Mouse (Mus musculus): ENCODE data around the gene Nme4. TPM values are rescaled to one million over a fixed set of nuclear protein-coding genes. Genes with fewer than 3 reads are reported as not detected.

The Nme4 gene
- polyA plus RNA-seq (2015; fragmentation: Nextera tagmentation; extraction: Ambion mirVana), result 22.9 and 23.2 TPM in 2 replicates

DNA sequence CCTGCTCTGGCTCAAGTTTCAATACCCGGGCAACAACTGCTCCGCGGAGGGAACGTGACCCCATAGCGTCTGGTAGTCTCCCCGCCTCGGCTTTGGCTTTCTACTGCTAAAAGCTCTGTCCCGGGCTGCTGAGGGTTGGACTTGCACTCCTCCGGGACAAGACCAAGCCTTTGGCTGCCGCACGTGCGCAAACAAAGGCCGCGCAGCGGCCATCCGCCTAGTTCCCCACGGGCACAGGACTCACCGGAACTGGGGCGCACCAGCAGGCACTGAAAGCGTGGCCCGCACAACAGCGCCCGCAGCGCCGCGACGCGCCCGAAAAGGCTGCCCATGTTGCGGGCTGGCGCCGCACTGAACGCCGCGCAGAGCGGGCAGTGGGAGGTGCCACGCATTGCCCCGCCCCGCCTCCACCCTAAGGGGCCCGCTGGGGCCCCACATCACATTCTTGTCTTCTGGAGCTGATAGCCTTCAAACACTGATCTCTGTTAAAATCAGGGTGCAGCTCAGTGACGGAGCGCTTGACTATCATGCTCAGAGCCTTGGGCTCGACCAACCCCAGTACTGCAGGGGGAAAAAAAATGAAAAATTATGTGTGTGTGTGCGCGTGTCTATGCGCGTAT, at the start of gene Nme4:
Gene Nme4 (minus strand): TSS at position 482 of the 620 bp plus-strand sequence.
- H3K4me3 ChIP-seq (ENCODE audit: low read length), result peak within 1 kb of the TSS; percentile 63
- peak within 1 kb of the TSS; percentile 84 for H3K9ac ChIP-seq (ENCODE audit: low read depth, low read length)
- 2% methylated on average over 47 of the region's 47 CpGs for WGBS
- peak within 1 kb of the TSS; percentile 95 for H3K4me2 ChIP-seq (ENCODE audit: low read length)
- H3K36me3 ChIP-seq (ENCODE audit: control insufficient read depth, insufficient read depth, low read length), result no peaks in the 10 kb centered on the region
- ATAC-seq, result peak; percentile 73
- no peaks in the 10 kb centered on the region for H3K27me3 ChIP-seq (replicated peaks; ENCODE audit: control insufficient read depth, insufficient read depth, low read length)
- H3K4me1 ChIP-seq (ENCODE audit: control insufficient read depth, insufficient read depth, low read depth, low read length), result no peaks in the 10 kb centered on the region; the same call in 1 of the 2 replicates
- peak within 1 kb of the TSS; percentile 48; the same call in 1 of the 2 replicates for H3K27ac ChIP-seq (ENCODE audit: low read depth, low read length)
- H3K9me3 ChIP-seq (ENCODE audit: control insufficient read depth, low read length), result no peaks in the 10 kb centered on the region

DNA sequence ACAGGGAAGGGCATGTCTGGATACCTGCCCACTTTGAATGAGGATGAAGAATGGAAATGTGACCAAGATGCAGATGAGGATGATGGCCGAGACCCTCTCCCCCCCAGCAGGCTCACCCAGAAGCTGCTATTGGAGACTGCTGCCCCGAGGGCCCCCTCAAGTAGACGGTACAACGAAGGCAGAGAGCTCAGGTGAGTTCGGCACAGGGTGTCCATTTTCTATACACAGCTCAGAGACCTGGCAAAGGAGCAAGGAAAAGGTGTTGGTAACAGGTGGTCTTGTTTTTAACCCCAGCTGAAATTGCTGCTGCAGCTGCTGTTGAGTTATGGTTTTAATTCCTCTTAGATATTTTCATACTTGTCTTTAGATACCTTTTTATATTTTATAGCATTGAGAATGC, 48.0 kb upstream of the Nme4 start:
- WGBS, result 94% methylated on average over 5 of the region's 5 CpGs
- H3K9ac ChIP-seq (ENCODE audit: low read depth, low read length), result no peak overlapping the region
- H3K36me3 ChIP-seq (ENCODE audit: control insufficient read depth, insufficient read depth, low read length), result peaks cover 5% of the 10 kb centered on the region
- no peak for ATAC-seq
- H3K4me3 ChIP-seq (ENCODE audit: low read length), result no peak overlapping the region
- no peak overlapping the region for H3K4me2 ChIP-seq (ENCODE audit: low read length)
- H3K27ac ChIP-seq (ENCODE audit: low read depth, low read length), result no peak overlapping the region
- H3K4me1 ChIP-seq (ENCODE audit: control insufficient read depth, insufficient read depth, low read depth, low read length), result peaks cover 16% of the 10 kb centered on the region
- no peaks in the 10 kb centered on the region for H3K27me3 ChIP-seq (replicated peaks; ENCODE audit: control insufficient read depth, insufficient read depth, low read length)
- H3K9me3 ChIP-seq (ENCODE audit: control insufficient read depth, low read length), result no peaks in the 10 kb centered on the region

DNA sequence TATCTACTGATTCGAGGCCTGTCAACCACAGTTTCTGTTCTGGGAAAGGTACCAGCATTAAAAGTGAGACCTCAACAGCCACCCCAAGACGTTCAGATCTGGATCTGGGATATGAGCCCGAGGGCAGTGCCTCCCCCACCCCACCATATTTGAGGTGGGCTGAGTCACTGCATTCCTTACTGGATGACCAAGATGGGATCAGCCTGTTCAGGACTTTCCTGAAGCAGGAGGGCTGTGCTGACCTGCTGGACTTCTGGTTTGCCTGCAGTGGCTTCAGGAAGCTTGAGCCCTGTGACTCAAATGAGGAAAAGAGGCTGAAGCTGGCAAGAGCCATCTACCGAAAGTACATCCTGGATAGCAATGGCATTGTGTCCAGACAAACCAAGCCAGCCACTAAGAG, 47.4 kb upstream of the Nme4 start:
- Histone ChIP-seq H3K27me3 (replicated peaks; ENCODE audit: control insufficient read depth, insufficient read depth, low read length) (no peaks in the 10 kb centered on the region), H3K4me1 (ENCODE audit: control insufficient read depth, insufficient read depth, low read depth, low read length) (peaks cover 19% of the 10 kb centered on the region), H3K9me3 (ENCODE audit: control insufficient read depth, low read length) (no peaks in the 10 kb centered on the region), H3K4me3 (ENCODE audit: low read length) (no peak overlapping the region), H3K27ac (ENCODE audit: low read depth, low read length) (no peak overlapping the region), H3K4me2 (ENCODE audit: low read length) (no peak overlapping the region), H3K9ac (ENCODE audit: low read depth, low read length) (no peak overlapping the region), H3K36me3 (ENCODE audit: control insufficient read depth, insufficient read depth, low read length) (peaks cover 5% of the 10 kb centered on the region; the same call in 1 of the 2 replicates)
- ATAC-seq, result no peak
- 100% methylated on average over 4 of the region's 4 CpGs for WGBS

DNA sequence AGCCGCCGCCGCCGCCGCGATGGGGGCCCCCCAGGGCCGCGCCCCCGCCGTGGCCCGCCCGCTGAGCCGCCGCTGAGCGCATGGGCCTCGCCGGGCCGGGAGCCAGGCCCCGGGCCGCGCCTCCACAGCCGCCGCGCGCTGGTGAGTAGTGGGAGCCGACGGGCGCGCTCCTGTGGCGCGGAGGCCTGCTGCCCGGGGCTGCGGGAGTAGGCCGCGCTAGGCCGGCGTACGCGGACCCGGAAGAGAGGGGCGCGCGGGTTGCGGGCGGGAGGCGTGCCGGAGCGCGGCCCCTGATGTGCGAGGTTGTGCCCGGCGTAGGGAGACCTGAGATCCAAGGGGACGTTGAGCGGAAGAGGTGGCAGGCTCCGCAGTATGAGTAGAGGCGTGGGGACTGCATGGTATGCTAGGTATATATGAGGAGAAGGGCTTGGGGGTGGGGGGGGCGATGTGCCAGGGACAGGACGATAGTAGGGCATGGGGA, 43.5 kb upstream of the Nme4 start:
- H3K4me1 ChIP-seq (ENCODE audit: control insufficient read depth, insufficient read depth, low read depth, low read length), result peaks cover 20% of the 10 kb centered on the region
- H3K4me2 ChIP-seq (ENCODE audit: low read length), result peak overlapping the region; percentile 73
- H3K4me3 ChIP-seq (ENCODE audit: low read length), result peak overlapping the region; percentile 85
- ATAC-seq, result peak; percentile 66
- H3K27me3 ChIP-seq (replicated peaks; ENCODE audit: control insufficient read depth, insufficient read depth, low read length), result no peaks in the 10 kb centered on the region
- under 1% methylated on average over 44 of the region's 58 CpGs for WGBS
- peak overlapping the region; percentile 93 for H3K27ac ChIP-seq (ENCODE audit: low read depth, low read length)
- no peaks in the 10 kb centered on the region for H3K9me3 ChIP-seq (ENCODE audit: control insufficient read depth, low read length)
- H3K9ac ChIP-seq (ENCODE audit: low read depth, low read length), result peak overlapping the region; percentile 95
- H3K36me3 ChIP-seq (ENCODE audit: control insufficient read depth, insufficient read depth, low read length), result no peaks in the 10 kb centered on the region

DNA sequence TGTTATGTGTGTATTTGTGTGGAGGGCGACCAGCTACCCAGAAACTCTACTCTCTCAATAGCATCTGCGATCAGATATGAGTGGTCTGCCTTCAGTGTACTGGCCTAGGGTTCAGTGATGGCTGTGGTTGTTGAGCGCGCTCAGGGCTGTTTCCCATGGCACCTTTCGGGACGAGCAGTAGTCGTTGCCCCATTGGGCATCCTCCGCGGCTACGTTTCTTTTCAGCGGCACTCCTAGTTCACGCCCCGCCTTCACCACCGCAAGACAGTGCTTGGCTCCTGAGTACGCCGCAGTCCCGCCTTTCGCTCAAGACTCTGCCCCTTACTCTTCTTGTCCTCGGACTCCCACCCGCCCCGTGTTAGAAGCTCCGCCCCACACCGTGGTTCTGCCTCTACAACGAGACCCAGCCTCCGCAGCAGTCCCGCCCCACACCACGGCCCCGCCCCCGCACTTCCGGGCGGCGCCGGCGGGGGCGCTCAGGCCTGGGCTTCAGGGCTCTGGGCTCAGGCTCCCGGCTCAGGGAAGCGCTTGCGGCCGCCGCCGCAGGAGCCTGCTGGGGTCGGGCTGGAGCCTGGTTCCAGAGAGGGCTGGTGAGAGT, 42.9 kb upstream of the Nme4 start, which contains the start of gene Axin1:
Gene Axin1 (plus strand): TSS at position 450 of the 598 bp plus-strand sequence.
- Histone ChIP-seq H3K36me3 (ENCODE audit: control insufficient read depth, insufficient read depth, low read length) (no peaks in the 10 kb centered on the region), H3K9ac (ENCODE audit: low read depth, low read length) (peak within 1 kb of the TSS; percentile 95), H3K4me2 (ENCODE audit: low read length) (peak within 1 kb of the TSS; percentile 73), H3K4me1 (ENCODE audit: control insufficient read depth, insufficient read depth, low read depth, low read length) (peaks cover 20% of the 10 kb centered on the region), H3K9me3 (ENCODE audit: control insufficient read depth, low read length) (no peaks in the 10 kb centered on the region), H3K4me3 (ENCODE audit: low read length) (peak within 1 kb of the TSS; percentile 85), H3K27ac (ENCODE audit: low read depth, low read length) (peak within 1 kb of the TSS; percentile 93), H3K27me3 (replicated peaks; ENCODE audit: control insufficient read depth, insufficient read depth, low read length) (no peaks in the 10 kb centered on the region)
- WGBS, result 1% methylated on average over 42 of the region's 42 CpGs
- ATAC-seq, result peak; percentile 97

DNA sequence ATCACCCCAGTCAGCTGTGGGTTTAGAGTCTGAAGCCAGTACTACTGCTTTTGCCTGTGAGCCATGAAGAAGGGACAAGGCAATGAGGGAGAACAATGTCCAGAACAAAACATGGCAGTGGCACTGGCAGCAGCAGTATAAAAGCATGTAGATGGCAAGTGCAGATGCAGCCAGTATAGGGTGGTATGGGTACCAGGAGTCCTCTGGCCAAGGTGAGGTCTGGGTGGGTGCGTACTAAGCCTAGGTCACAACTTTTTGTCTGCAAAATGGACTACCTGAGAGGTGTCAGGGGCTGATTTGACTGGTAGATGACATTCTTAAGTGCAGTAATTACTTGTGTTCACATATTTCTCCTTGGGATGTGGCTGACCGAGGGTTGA, 42.3 kb upstream of the Nme4 start:
- Histone ChIP-seq H3K4me2 (ENCODE audit: low read length) (peak overlapping the region; percentile 73), H3K36me3 (ENCODE audit: control insufficient read depth, insufficient read depth, low read length) (no peaks in the 10 kb centered on the region), H3K4me1 (ENCODE audit: control insufficient read depth, insufficient read depth, low read depth, low read length) (peaks cover 20% of the 10 kb centered on the region), H3K27me3 (replicated peaks; ENCODE audit: control insufficient read depth, insufficient read depth, low read length) (no peaks in the 10 kb centered on the region), H3K9me3 (ENCODE audit: control insufficient read depth, low read length) (no peaks in the 10 kb centered on the region), H3K27ac (ENCODE audit: low read depth, low read length) (peak overlapping the region; percentile 93), H3K9ac (ENCODE audit: low read depth, low read length) (peak overlapping the region; percentile 56; the same call in 1 of the 2 replicates), H3K4me3 (ENCODE audit: low read length) (peak overlapping the region; percentile 85)
- no peak for ATAC-seq
- WGBS, result 88% methylated on average over 2 of the region's 2 CpGs

DNA sequence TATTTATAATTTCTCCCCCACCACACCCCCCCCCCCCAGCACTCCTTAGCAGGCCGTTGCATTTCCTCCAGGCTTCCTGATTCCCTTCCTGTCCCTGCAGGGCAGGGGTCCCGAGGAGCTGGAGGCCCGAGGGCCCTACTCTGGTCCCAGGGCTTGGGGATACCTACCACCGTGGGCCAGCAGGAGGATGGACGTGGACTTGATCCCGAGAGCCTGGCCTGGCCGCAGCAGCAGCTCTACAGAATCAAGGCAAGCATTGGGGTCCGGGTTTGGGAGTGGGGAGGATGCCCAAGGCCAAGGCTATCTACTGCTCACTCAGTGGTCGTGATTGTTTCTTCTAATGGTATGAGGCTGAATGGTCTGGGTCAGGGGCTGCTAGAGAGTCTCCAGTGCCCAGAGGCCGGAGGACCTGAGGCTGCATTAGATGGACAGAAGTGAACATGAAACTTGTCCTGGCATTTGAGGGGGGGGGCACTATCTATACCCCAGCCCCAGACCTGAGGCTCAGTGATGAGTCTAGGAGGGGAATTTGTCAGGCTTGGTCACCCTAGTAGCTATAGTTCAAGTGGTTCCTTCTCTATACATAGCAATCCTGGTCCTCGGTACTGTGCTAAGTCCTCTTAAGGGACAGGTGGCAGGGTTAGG, 41.8 kb upstream of the Nme4 start:
- no peak for ATAC-seq
- peaks cover 20% of the 10 kb centered on the region for H3K4me1 ChIP-seq (ENCODE audit: control insufficient read depth, insufficient read depth, low read depth, low read length)
- WGBS, result 89% methylated on average over 11 of the region's 11 CpGs
- no peaks in the 10 kb centered on the region for H3K36me3 ChIP-seq (ENCODE audit: control insufficient read depth, insufficient read depth, low read length)
- H3K27ac ChIP-seq (ENCODE audit: low read depth, low read length), result no peak overlapping the region
- H3K4me3 ChIP-seq (ENCODE audit: low read length), result no peak overlapping the region
- no peaks in the 10 kb centered on the region for H3K9me3 ChIP-seq (ENCODE audit: control insufficient read depth, low read length)
- H3K27me3 ChIP-seq (replicated peaks; ENCODE audit: control insufficient read depth, insufficient read depth, low read length), result no peaks in the 10 kb centered on the region
- H3K4me2 ChIP-seq (ENCODE audit: low read length), result no peak overlapping the region
- no peak overlapping the region for H3K9ac ChIP-seq (ENCODE audit: low read depth, low read length)

DNA sequence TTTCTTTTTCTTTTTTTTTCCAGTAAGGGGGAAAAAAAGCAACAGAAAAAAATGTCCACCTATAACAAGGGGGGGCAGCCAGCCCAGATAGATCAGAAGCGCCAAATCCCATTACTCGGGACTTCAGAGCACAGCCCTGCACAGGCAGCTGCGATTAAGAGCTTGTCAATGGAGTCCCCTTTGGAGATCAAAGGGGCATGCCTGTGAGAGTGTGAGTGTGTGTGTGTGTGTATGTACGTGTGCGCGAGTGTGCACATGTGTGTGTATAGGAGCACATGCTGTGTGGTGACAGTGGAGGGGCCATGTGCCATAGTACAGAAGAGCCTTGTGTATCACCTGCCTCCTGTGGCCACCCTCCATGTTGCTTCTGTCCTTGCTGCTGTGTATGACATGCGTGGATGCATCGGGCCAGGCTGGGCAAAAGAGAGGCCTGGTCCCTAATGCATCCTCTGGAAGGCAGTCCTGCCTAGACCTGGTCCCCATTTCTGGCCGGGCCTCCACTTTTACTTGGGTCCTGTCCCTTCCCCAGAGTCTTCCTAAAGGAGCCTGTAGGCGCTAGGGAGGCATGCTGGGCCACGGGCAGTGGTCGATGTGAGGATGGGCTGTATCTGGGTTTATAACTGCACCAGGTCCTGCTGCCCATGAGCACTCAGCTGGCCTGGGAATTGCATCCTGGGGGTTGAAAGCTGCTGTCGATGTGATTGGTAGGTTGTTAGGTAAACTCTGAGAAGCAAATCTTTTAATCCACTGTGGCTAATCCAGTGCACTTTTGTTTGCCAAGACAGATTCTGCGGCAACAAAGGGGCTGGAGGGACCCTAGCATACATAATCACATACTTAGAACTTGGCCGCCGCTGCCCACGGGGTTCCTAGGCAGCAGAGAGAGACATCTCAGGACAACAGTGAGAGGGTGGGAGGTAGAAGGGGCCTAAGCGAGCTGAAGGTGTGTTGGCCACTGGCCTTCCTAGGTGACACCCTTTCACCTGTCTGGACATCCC, 36.8 kb upstream of the Nme4 start:
- Histone ChIP-seq H3K9me3 (ENCODE audit: control insufficient read depth, low read length) (no peaks in the 10 kb centered on the region), H3K4me2 (ENCODE audit: low read length) (no peak overlapping the region), H3K4me1 (ENCODE audit: control insufficient read depth, insufficient read depth, low read depth, low read length) (no peaks in the 10 kb centered on the region), H3K27me3 (replicated peaks; ENCODE audit: control insufficient read depth, insufficient read depth, low read length) (no peaks in the 10 kb centered on the region), H3K4me3 (ENCODE audit: low read length) (no peak overlapping the region), H3K9ac (ENCODE audit: low read depth, low read length) (no peak overlapping the region), H3K36me3 (ENCODE audit: control insufficient read depth, insufficient read depth, low read length) (peaks cover 13% of the 10 kb centered on the region), H3K27ac (ENCODE audit: low read depth, low read length) (no peak overlapping the region)
- ATAC-seq, result 0 out of 2 replicates have a peak, but pooled peaks have one; percentile 28
- 82% methylated on average over 18 of the region's 18 CpGs for WGBS

Data from hindbrain, embryonic 16.5 days (tissue).